Mouse (Mus musculus): ENCODE results near the gene Fignl1. TPM values are rescaled to one million over a fixed set of nuclear protein-coding genes. Genes with fewer than 3 reads are reported as not detected.

Fignl1 gene
- polyA plus RNA-seq, 1 experiment from 2014 or later: 53.7 TPM

- no peak overlapping the region for H3K4me2 ChIP-seq
- no peak overlapping the region for H3K4me3 ChIP-seq
- H3K27me3 ChIP-seq: no peaks in the 10 kb centered on the region
- H3K27ac ChIP-seq: peak overlapping the region; percentile 23; the same call in 1 of the 2 replicates
- H3K4me1 ChIP-seq: peaks cover 18% of the 10 kb centered on the region
- ATAC-seq (ENCODE audit: insufficient number of reproducible peaks, insufficient read depth, low FRiP score, low TSS enrichment, low read depth): no peak; the same call in 1 of the 2 replicates
- H3K9ac ChIP-seq: no peak overlapping the region
- no peaks in the 10 kb centered on the region for H3K36me3 ChIP-seq
- H3K9me3 ChIP-seq: no peaks in the 10 kb centered on the region
- 51% methylated on average over 13 of the region's 13 CpGs for WGBS
Observed at GRCm38 (mm10) chr11:11844367-11844971, 35.7 kb upstream of the Fignl1 start.

- H3K4me3 ChIP-seq: no peak overlapping the region
- H3K4me2 ChIP-seq: no peak overlapping the region
- no peaks in the 10 kb centered on the region for H3K9me3 ChIP-seq
- no peak for ATAC-seq (ENCODE audit: insufficient number of reproducible peaks, insufficient read depth, low FRiP score, low TSS enrichment, low read depth)
- no peaks in the 10 kb centered on the region for H3K27me3 ChIP-seq
- no peak overlapping the region for H3K9ac ChIP-seq
- peaks cover 24% of the 10 kb centered on the region for H3K4me1 ChIP-seq
- 81% methylated on average over 4 of the region's 4 CpGs for WGBS
- no peak overlapping the region for H3K27ac ChIP-seq
- no peaks in the 10 kb centered on the region for H3K36me3 ChIP-seq
Observed at GRCm38 (mm10) chr11:11841590-11841989, 32.8 kb upstream of the Fignl1 start.

GRCm38 (mm10) chr11:11840746-11841145 is 32.0 kb upstream of the Fignl1 start:
- WGBS: 76% methylated on average over 2 of the region's 2 CpGs
- Histone ChIP-seq H3K9me3 (no peaks in the 10 kb centered on the region), H3K4me1 (peaks cover 30% of the 10 kb centered on the region), H3K9ac (no peak overlapping the region), H3K36me3 (no peaks in the 10 kb centered on the region), H3K4me2 (no peak overlapping the region), H3K27me3 (no peaks in the 10 kb centered on the region), H3K4me3 (no peak overlapping the region), H3K27ac (no peak overlapping the region)
- no peak for ATAC-seq (ENCODE audit: insufficient number of reproducible peaks, insufficient read depth, low FRiP score, low TSS enrichment, low read depth)

GRCm38 (mm10) chr11:11839874-11840273 is 31.1 kb upstream of the Fignl1 start:
- no peak overlapping the region for H3K4me2 ChIP-seq
- ATAC-seq (ENCODE audit: insufficient number of reproducible peaks, insufficient read depth, low FRiP score, low TSS enrichment, low read depth): no peak
- H3K9me3 ChIP-seq: no peaks in the 10 kb centered on the region
- no peak overlapping the region for H3K4me3 ChIP-seq
- peaks cover 30% of the 10 kb centered on the region for H3K4me1 ChIP-seq
- no peak overlapping the region for H3K27ac ChIP-seq
- 88% methylated on average over 7 of the region's 7 CpGs for WGBS
- no peak overlapping the region for H3K9ac ChIP-seq
- H3K36me3 ChIP-seq: no peaks in the 10 kb centered on the region
- no peaks in the 10 kb centered on the region for H3K27me3 ChIP-seq

- WGBS: 67% methylated on average over 5 of the region's 5 CpGs
- Histone ChIP-seq H3K27ac (peak overlapping the region; percentile 66), H3K4me1 (peaks cover 33% of the 10 kb centered on the region), H3K9me3 (no peaks in the 10 kb centered on the region), H3K4me3 (no peak overlapping the region), H3K4me2 (no peak overlapping the region), H3K9ac (no peak overlapping the region), H3K27me3 (no peaks in the 10 kb centered on the region), H3K36me3 (no peaks in the 10 kb centered on the region)
- ATAC-seq (ENCODE audit: insufficient number of reproducible peaks, insufficient read depth, low FRiP score, low TSS enrichment, low read depth): no peak
Observed at GRCm38 (mm10) chr11:11837384-11837783, 28.6 kb upstream of the Fignl1 start.

- no peaks in the 10 kb centered on the region for H3K9me3 ChIP-seq
- no peaks in the 10 kb centered on the region for H3K27me3 ChIP-seq
- peak overlapping the region; percentile 24 for H3K4me2 ChIP-seq
- H3K4me3 ChIP-seq: no peak overlapping the region
- peak overlapping the region; percentile 66 for H3K27ac ChIP-seq
- H3K4me1 ChIP-seq: peaks cover 38% of the 10 kb centered on the region
- H3K36me3 ChIP-seq: no peaks in the 10 kb centered on the region
- H3K9ac ChIP-seq: 0 out of 2 replicates have a peak overlapping the region, but pooled peaks have one; percentile 22
- no peak for ATAC-seq (ENCODE audit: insufficient number of reproducible peaks, insufficient read depth, low FRiP score, low TSS enrichment, low read depth)
- WGBS: 53% methylated on average over 18 of the region's 18 CpGs
Observed at GRCm38 (mm10) chr11:11836713-11837370, 28.1 kb upstream of the Fignl1 start.

GRCm38 (mm10) chr11:11836262-11836661 is 27.5 kb upstream of the Fignl1 start:
- Histone ChIP-seq H3K4me1 (peaks cover 42% of the 10 kb centered on the region), H3K9me3 (no peaks in the 10 kb centered on the region), H3K27ac (peak overlapping the region; percentile 66), H3K36me3 (no peaks in the 10 kb centered on the region), H3K4me2 (0 out of 2 replicates have a peak overlapping the region, but pooled peaks have one; percentile 24), H3K27me3 (no peaks in the 10 kb centered on the region), H3K9ac (no peak overlapping the region), H3K4me3 (no peak overlapping the region)
- 52% methylated on average over 8 of the region's 8 CpGs for WGBS
- no peak for ATAC-seq (ENCODE audit: insufficient number of reproducible peaks, insufficient read depth, low FRiP score, low TSS enrichment, low read depth)

GRCm38 (mm10) chr11:11835791-11836190 is 27.0 kb upstream of the Fignl1 start:
- 74% methylated on average over 4 of the region's 4 CpGs for WGBS
- H3K4me1 ChIP-seq: peaks cover 46% of the 10 kb centered on the region
- H3K4me3 ChIP-seq: no peak overlapping the region
- no peaks in the 10 kb centered on the region for H3K27me3 ChIP-seq
- no peak overlapping the region for H3K27ac ChIP-seq
- H3K36me3 ChIP-seq: no peaks in the 10 kb centered on the region
- no peak for ATAC-seq (ENCODE audit: insufficient number of reproducible peaks, insufficient read depth, low FRiP score, low TSS enrichment, low read depth)
- no peaks in the 10 kb centered on the region for H3K9me3 ChIP-seq
- H3K9ac ChIP-seq: no peak overlapping the region
- H3K4me2 ChIP-seq: no peak overlapping the region

- no peak for ATAC-seq (ENCODE audit: insufficient number of reproducible peaks, insufficient read depth, low FRiP score, low TSS enrichment, low read depth)
- no peaks in the 10 kb centered on the region for H3K27me3 ChIP-seq
- H3K27ac ChIP-seq: no peak overlapping the region
- 45% methylated on average over 6 of the region's 6 CpGs for WGBS
- H3K36me3 ChIP-seq: no peaks in the 10 kb centered on the region
- H3K4me3 ChIP-seq: no peak overlapping the region
- H3K9me3 ChIP-seq: no peaks in the 10 kb centered on the region
- no peak overlapping the region for H3K4me2 ChIP-seq
- no peak overlapping the region for H3K9ac ChIP-seq
- peaks cover 50% of the 10 kb centered on the region for H3K4me1 ChIP-seq
Observed at GRCm38 (mm10) chr11:11835361-11835760, 26.6 kb upstream of the Fignl1 start.

- 23% methylated on average over 8 of the region's 8 CpGs for WGBS
- Histone ChIP-seq H3K4me2 (no peak overlapping the region), H3K27ac (peak overlapping the region; percentile 89), H3K4me3 (no peak overlapping the region), H3K4me1 (peaks cover 66% of the 10 kb centered on the region), H3K9ac (no peak overlapping the region), H3K27me3 (no peaks in the 10 kb centered on the region), H3K9me3 (no peaks in the 10 kb centered on the region), H3K36me3 (no peaks in the 10 kb centered on the region)
- no peak for ATAC-seq (ENCODE audit: insufficient number of reproducible peaks, insufficient read depth, low FRiP score, low TSS enrichment, low read depth)
Observed at GRCm38 (mm10) chr11:11833100-11833499, 24.3 kb upstream of the Fignl1 start.

GRCm38 (mm10) chr11:11832755-11833084 is 24.0 kb upstream of the Fignl1 start:
- WGBS: 37% methylated on average over 6 of the region's 6 CpGs
- H3K4me3 ChIP-seq: no peak overlapping the region
- H3K4me2 ChIP-seq: no peak overlapping the region
- no peak overlapping the region for H3K9ac ChIP-seq
- H3K27me3 ChIP-seq: no peaks in the 10 kb centered on the region
- peak overlapping the region; percentile 89 for H3K27ac ChIP-seq
- peaks cover 66% of the 10 kb centered on the region for H3K4me1 ChIP-seq
- no peaks in the 10 kb centered on the region for H3K9me3 ChIP-seq
- no peak for ATAC-seq (ENCODE audit: insufficient number of reproducible peaks, insufficient read depth, low FRiP score, low TSS enrichment, low read depth)
- H3K36me3 ChIP-seq: no peaks in the 10 kb centered on the region

Data from embryonic facial prominence, embryonic 13.5 days (tissue).